Mouse (Mus musculus): ENCODE measurements around the gene Fgd3.
A peak's percentile ranks its signal among the peaks of the same experiment; 100 is the strongest.

Fgd3 gene

DNA sequence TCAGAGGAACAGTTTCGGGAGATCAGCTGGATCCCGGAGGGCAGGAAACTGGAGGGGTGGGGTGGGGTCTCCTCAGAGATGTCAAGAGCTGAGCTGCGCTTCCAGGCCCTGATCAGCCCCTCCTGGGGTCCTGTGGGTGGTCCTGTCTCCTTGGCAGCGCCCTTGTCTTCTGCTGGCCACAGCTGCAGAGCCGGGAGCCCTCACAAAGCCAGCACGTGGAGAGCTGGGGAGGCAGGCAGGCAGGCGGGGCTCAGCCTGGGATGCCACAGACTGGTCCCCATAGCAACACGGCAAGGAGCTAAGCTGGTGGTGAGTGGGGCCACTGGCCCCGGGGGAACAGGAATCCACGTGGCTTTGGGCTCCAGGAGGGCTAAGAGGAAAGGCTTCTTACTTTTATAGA, at the start of gene Fgd3:
Gene Fgd3 (minus strand): TSS at position 272 of the 400 bp plus-strand sequence.
- DNase-seq (ENCODE audit: low spot score in 2 of 2) = peak in 1 of 2 experiments; percentile 63

GRCm38 (mm10) chr13:49369404-49369803, 49.3 kb upstream of the Fgd3 start:
- no peak for DNase-seq (ENCODE audit: low spot score in 2 of 2)

DNA sequence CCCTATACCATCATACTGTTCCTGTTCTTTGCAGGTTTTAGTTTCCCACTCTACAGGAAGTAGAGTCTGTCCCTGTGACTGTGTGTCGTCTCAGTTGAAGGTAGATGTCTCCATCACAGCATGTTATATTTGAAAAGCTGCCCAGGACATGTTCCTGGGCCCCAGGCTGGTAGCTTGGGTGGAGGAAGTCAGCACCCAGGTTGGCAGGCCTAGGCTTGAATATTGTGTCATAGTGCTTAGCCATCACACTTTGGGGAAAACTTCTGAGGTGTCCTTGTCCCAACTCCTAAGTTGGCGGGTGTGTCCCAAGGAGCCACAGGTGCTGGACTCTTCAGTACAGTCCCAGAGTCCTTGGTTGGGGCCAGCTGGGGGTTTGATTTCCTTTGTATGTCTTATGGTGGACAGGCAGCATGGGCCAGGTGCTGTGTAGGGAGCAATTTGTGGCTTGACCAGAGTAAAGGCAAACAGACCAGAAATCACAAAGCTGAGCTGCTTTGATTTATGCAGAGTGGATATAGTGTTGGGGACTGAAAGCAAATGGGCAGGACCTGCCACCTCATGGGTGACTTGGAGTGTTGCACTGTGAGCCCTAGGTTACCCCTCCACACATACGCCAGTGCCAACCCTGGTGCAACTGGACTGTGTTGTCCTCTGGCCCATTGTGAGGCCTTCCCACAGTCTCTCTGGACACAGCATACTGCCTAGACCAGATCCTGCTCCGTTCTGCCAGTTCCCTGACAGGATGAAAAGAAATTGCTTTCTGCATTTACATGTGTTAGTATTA, 47.7 kb upstream of the Fgd3 start:
- no peak for DNase-seq (ENCODE audit: low spot score in 2 of 2)

- no peak for DNase-seq (ENCODE audit: low spot score in 2 of 2)
Observed at GRCm38 (mm10) chr13:49364716-49365115, 44.6 kb upstream of the Fgd3 start.

GRCm38 (mm10) chr13:49362804-49363203, 42.7 kb upstream of the Fgd3 start:
- DNase-seq (ENCODE audit: low spot score in 2 of 2) = no peak

DNA sequence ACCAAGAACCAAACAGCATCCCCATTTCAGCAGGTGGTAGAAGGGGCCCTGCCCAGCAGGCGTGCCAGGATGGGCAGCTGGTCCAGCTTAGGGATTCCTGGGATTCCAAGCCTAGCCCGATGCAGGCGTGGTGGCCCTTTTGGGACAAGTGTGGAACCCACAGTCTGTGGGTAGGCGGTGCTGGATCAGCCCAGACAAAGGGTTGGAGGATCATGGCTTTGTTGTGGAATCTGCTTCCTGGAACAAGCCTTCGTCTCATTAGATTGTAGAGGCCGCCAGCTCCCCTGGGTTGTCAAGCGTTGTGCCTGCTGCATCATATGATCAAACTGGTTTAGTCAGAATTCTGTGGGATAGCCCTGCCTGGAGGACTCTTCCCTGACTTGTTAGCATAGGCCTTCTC, 42.3 kb upstream of the Fgd3 start:
- DNase-seq (ENCODE audit: low spot score in 2 of 2) = no peak

- no peak for DNase-seq (ENCODE audit: low spot score in 2 of 2)
Observed at GRCm38 (mm10) chr13:49360906-49361406, 40.8 kb upstream of the Fgd3 start.

DNA sequence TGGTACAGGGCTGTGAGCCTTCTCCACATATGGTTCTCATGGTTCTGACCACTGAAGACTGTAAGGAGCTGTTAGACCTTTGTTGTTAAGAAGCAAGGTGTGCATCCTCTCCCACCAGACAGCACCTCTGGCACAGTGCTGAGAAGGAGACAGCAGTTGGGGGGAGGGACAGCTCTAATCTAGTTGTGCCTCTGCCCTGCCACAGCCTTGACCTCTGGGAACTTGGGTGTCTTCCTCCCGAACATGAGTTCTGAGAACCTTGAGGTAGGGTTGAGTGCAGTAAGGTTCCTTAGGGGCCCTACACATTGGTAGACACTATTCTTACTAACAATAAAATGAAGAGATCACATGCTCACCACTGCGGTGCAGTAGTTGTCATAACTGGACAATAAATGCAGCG, 38.1 kb upstream of the Fgd3 start:
- DNase-seq (ENCODE audit: low spot score in 2 of 2) = no peak

DNA sequence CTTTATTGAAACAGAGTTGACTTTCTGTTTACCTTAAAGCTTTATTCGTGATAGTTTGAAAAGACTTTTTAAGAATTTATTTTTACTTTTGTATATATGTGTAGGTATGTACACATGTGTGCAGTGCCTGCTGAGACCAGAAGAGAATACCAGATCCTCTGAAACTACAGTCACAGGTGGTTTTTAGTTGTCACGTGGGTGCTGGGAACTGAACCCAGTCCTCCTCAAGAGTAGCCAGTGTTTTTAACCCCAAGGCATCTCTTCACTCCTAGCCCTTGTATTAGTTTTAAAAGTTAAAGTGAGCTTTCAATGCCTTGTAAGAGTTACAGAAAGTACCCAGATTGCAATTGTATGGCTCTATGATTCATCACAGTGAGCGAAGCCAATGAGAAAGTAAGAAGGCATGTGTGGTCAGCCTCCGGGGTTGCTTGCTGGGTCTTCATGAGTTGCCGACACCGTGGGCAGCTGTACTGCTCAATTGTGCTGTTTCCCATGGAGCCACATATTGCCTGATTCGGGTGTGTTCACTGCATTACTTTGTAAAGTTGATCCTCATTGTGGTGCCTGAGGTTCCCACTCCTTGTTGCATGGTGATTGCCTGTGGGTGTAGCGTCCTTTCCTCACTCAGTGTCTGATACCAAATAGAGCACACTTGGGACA, 37.4 kb upstream of the Fgd3 start:
- no peak for DNase-seq (ENCODE audit: low spot score in 2 of 2)

- no peak for DNase-seq (ENCODE audit: low spot score in 2 of 2)
Observed at GRCm38 (mm10) chr13:49356090-49356489, 36.0 kb upstream of the Fgd3 start.

DNA sequence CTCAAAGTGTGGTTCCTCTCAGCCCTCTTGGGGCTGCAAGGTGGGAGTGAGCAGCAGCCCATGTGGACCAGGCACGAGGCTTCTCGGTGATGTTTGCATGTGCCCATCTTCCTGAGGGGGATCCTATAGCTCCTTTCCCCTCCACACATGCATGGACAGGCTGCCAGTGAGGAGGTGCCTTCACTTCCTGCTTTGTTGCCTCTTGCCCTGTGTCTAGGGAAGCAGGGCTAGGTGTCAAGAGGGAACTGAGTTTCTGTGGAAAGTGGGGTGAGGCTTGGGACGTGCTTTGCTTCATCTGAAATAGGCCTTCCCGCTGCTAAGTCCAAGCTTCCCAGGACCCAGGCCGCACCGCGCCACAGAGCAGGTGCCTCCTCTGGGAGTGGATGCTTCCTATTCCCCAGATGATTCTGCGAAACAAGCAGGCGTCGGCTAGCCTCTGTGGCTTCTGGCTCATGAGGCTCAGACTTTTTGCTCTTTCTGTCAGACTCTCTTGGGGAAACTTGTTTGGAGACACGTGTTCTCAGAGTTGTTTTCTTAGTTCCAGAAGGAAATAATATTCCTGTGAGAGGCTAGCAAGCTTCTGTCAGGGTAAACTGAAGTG, 35.5 kb upstream of the Fgd3 start:
- DNase-seq (ENCODE audit: low spot score in 2 of 2) = no peak

DNA sequence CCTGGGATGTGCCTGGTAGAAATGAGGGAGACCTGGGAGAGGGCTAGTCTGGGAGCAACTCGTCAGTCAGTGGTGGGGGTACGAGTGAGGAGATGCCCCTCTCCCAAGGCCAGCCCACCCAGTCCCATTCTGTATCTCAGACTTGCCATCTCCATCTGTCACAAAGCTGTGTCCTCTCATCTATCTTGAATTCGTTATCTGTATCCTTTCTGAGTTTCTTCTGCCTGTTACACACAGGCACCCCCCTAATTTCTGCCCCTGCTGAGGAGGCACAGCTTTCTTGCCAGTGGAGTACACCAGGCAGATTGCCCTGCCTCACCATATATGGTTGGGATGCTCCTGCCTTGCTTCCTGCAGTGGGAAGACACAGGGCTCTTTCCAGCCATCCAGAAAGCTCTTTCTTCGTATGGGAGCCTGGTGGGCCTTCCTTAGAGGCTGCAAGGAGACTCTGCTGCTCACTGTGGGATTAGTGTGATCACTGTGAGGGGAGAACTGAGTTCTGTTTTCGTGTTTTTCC, 33.9 kb upstream of the Fgd3 start:
- DNase-seq (ENCODE audit: low spot score in 2 of 2) = no peak

DNA sequence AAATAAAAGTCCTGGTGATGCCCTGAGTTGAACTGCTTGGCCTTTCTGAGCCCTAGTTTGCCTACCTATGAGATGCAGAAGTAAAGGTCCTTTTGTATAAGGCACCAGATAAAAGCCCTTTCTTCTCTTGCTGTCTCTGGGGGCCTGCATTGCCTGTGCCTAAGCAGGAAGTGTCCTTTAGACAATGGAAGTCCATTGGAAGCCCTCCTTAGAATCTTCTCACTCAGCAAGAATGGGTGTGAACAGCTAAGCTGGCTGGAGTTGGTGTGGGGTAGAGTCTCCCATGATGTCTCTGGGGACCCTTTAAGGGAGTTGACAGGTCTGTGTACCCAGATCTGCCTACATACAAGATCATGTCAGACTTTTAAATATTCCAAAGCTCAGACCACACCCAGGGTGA, 33.3 kb upstream of the Fgd3 start:
- no peak for DNase-seq (ENCODE audit: low spot score in 2 of 2)

DNA sequence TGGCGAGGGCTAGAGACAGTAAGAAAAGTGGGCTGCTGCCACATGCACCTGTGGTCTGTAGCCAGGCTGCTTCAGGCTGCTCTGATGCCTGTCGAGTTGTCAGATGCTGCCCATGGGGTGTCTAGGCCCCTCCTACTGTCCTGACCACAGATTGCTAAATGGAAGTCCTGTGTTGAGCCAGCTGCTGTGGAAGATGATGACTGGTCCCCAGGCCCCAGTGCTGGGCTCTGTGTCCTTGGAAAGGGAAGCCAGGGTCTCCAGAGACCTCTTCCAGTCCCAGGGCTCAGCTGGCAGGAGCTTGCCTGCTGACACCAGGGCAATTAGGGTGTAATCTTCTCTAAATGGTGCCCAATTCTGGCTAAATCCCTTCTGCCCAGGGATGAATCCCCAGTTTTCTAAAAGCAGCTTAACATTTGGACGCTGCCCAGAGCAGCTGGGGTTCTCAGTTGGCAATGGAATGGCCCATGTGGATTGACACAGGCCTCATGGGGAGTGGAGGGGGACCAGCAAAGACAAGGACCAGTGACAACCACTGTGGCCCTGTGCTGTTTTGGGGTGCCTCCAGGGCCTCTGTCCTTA, 32.6 kb upstream of the Fgd3 start:
- DNase-seq (ENCODE audit: low spot score in 2 of 2) = no peak

- no peak for DNase-seq (ENCODE audit: low spot score in 2 of 2)
Observed at GRCm38 (mm10) chr13:49349836-49350505, 29.9 kb upstream of the Fgd3 start.

DNA sequence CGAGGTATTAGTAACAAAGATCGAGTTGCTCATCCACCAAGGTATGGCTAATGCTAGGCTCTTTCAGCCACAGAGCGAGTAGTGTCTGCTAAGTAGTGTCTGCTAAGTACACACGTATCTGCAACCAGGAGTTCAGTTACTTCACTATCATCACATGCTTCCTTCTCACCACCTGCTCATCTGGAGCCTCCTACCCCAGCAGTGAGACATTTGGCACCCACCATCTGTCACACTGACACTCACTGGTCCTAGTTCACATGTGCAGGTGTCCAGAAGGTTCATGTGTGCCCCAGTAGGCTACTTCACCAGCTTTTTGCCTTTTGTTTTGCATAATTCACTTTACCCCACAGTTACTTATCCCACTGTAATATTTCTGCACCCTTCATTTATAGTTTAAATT, 29.2 kb upstream of the Fgd3 start:
- no peak for DNase-seq (ENCODE audit: low spot score in 2 of 2)

DNA sequence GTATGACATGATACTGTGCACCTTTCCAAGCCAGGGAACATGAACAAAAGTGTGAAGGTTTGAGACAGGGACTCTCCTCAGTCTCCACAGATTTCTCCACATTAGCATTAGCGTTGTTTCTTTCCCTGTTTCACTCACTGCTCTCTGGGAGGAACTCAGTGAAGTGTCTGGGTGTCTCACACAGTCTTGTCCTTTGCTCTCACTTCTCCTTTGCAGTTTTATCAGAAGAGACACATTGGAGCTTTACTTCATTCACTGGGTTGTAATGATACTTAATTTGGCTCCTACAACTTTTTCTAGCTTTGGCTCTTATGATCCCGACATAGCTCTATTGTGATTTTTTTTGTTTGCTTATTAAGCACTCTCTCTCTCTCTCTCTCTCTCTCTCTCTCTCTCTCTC, 28.4 kb upstream of the Fgd3 start:
- no peak for DNase-seq (ENCODE audit: low spot score in 2 of 2)

- no peak for DNase-seq (ENCODE audit: low spot score in 2 of 2)
Observed at GRCm38 (mm10) chr13:49345476-49345875, 25.4 kb upstream of the Fgd3 start.

- no peak for DNase-seq (ENCODE audit: low spot score in 2 of 2)
Observed at GRCm38 (mm10) chr13:49344567-49344966, 24.5 kb upstream of the Fgd3 start.

DNA sequence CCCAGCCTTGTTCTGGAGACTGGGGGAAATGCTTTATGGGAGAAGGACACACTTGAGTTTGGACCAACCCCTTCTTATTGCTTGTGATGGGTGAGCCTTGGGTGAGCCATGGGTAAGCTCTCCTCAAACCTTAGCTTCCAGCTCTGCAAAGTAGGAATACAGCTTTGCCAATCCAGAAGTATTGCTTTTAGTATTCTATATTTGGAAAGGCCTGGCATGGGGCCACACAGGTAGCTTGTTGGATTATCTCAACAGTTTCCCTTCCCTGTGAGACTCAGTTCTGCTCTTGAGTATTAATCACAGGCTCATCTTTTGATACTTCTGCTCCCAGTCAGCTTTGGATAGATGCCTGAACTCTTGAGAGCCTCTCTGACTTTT, 22.6 kb upstream of the Fgd3 start:
- DNase-seq (ENCODE audit: low spot score in 2 of 2) = no peak

- no peak for DNase-seq (ENCODE audit: low spot score in 2 of 2)
Observed at GRCm38 (mm10) chr13:49341831-49342722, 22.0 kb upstream of the Fgd3 start.

Data from left cerebral cortex, adult 9 months (tissue).